Mouse (Mus musculus): ENCODE results near the gene Rab3c. TPM values are rescaled to one million over a fixed set of nuclear protein-coding genes. Genes with fewer than 3 reads are reported as not detected.

The Rab3c gene
- total and polyA plus RNA-seq, 3 experiments = not detected

DNA sequence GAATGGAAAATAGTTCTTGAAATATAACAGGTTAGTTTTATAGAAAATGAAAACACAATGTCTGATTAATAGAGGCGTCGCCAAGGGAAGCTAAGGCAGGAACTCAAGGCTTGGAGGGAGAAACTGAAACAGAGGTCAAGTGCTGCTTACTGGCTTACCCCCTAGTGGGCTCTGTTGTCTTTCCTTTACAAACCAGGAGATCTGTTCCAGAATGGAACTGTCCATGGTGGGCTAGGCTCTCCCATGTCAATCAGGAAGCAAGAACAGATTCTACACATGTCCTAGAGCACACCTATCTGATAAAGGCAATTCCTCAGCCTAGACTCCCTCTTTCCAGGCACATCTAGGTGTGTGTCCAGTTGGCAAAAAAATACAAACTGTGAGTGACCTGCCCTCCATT, 32.3 kb downstream of the Rab3c start:
- Histone ChIP-seq H3K27me3 (replicated peaks) (no peaks in the 10 kb centered on the region), H3K4me2 (ENCODE audit: insufficient read depth, low read depth, poor library complexity, severe bottlenecking) (no peak overlapping the region), H3K36me3 (replicated peaks in 1 of 2; ENCODE audit: control insufficient read depth in 1 of 2, insufficient read depth in 1 of 2, low read length in 1 of 2) (no peaks in the 10 kb centered on the region), H3K4me3 (replicated peaks in 1 of 3; ENCODE audit: low read depth in 2 of 3, low read length in 2 of 3, poor library complexity in 1 of 3) (no peak overlapping the region), H3K9ac (ENCODE audit: insufficient read depth, low read depth) (no peak overlapping the region), H3K9me3 (replicated peaks; ENCODE audit: low read length) (peaks cover 15% of the 10 kb centered on the region), H3K4me1 (ENCODE audit: control insufficient read depth in 1 of 2, insufficient read depth in 2 of 2) (no peaks in the 10 kb centered on the region), H3K79me2 (replicated peaks; ENCODE audit: control insufficient read depth, extremely low read depth, insufficient read depth, poor library complexity, severe bottlenecking) (no peaks in the 10 kb centered on the region), H3K27ac (ENCODE audit: insufficient read depth, low read depth) (no peak overlapping the region)
- TF ChIP-seq JUN (IDR thresholded peaks at IDR 0.05; ENCODE audit: insufficient read depth, low read depth, low read length) (no peak), CTCF (conservative IDR thresholded peaks at IDR 0.05 in 1 of 2, IDR thresholded peaks at IDR 0.05 in 1 of 2; ENCODE audit: low read depth in 2 of 2, low read length in 2 of 2) (no peak), ELF1 (IDR thresholded peaks at IDR 0.05; ENCODE audit: low read depth, low read length) (no peak)
- dilution Hi-C loops (cut with MboI; ENCODE audit: extremely low pct_ligation_motif_present, extremely low pct_unique_long_range_greater_than_20kb, low sequenced_read_pairs) (no loop called here), in situ Hi-C loops (cut with MboI; ENCODE audit: low pct_ligation_motif_present, low pct_unique_long_range_greater_than_20kb, low sequenced_read_pairs) (no loop called here)
- DNase-seq (ENCODE audit: extremely low read depth) = no peak

GRCm38 (mm10) chr13:110238970-110239369, 41.8 kb downstream of the Rab3c start:
- Histone ChIP-seq H3K9ac (ENCODE audit: insufficient read depth, low read depth) (no peak overlapping the region), H3K9me3 (replicated peaks; ENCODE audit: low read length) (peaks cover 14% of the 10 kb centered on the region)
- in situ Hi-C loops (cut with MboI; ENCODE audit: low pct_ligation_motif_present, low pct_unique_long_range_greater_than_20kb, low sequenced_read_pairs) = no loop called here

GRCm38 (mm10) chr13:110237209-110237935, 43.4 kb downstream of the Rab3c start:
- peaks cover 14% of the 10 kb centered on the region for H3K9me3 ChIP-seq (replicated peaks; ENCODE audit: low read length)
- dilution Hi-C loops (cut with MboI; ENCODE audit: extremely low pct_ligation_motif_present, extremely low pct_unique_long_range_greater_than_20kb, low sequenced_read_pairs) = no loop called here
- H3K27ac ChIP-seq (ENCODE audit: insufficient read depth, low read depth) = no peak overlapping the region
- H3K9ac ChIP-seq (ENCODE audit: insufficient read depth, low read depth) = no peak overlapping the region
- DNase-seq (ENCODE audit: extremely low read depth) = no peak
- H3K27me3 ChIP-seq (replicated peaks) = no peaks in the 10 kb centered on the region
- no peaks in the 10 kb centered on the region for H3K4me1 ChIP-seq (ENCODE audit: control insufficient read depth in 1 of 2, insufficient read depth in 2 of 2)
- H3K36me3 ChIP-seq (replicated peaks in 1 of 2; ENCODE audit: control insufficient read depth in 1 of 2, insufficient read depth in 1 of 2, low read length in 1 of 2) = no peaks in the 10 kb centered on the region
- no peak overlapping the region for H3K4me3 ChIP-seq (replicated peaks in 1 of 3; ENCODE audit: low read depth in 2 of 3, low read length in 2 of 3, poor library complexity in 1 of 3)
- no peaks in the 10 kb centered on the region for H3K79me2 ChIP-seq (replicated peaks; ENCODE audit: control insufficient read depth, extremely low read depth, insufficient read depth, poor library complexity, severe bottlenecking)
- in situ Hi-C loops (cut with MboI; ENCODE audit: low pct_ligation_motif_present, low pct_unique_long_range_greater_than_20kb, low sequenced_read_pairs) = no loop called here
- no peak overlapping the region for H3K4me2 ChIP-seq (ENCODE audit: insufficient read depth, low read depth, poor library complexity, severe bottlenecking)
- TF ChIP-seq MXI1 (IDR thresholded peaks at IDR 0.05; ENCODE audit: low read depth, low read length) = no peak
- TF ChIP-seq CHD1 (IDR thresholded peaks at IDR 0.05; ENCODE audit: low read depth, low read length) = no peak
- no peak for TF ChIP-seq MAZ (IDR thresholded peaks at IDR 0.05; ENCODE audit: low read depth, low read length)
- no peak for TF ChIP-seq ZMIZ1 (IDR thresholded peaks at IDR 0.05; ENCODE audit: low read depth, low read length)
- TF ChIP-seq NELFE (IDR thresholded peaks at IDR 0.05; ENCODE audit: low read depth, low read length) = no peak
- no peak for TF ChIP-seq ZC3H11A (IDR thresholded peaks at IDR 0.05; ENCODE audit: low read depth, low read length)
- TF ChIP-seq RAD21 (IDR thresholded peaks at IDR 0.05; ENCODE audit: low read depth, low read length) = no peak
- TF ChIP-seq ELF1 (IDR thresholded peaks at IDR 0.05; ENCODE audit: low read depth, low read length) = no peak
- no peak for TF ChIP-seq JUND (conservative IDR thresholded peaks at IDR 0.05; ENCODE audit: low read depth, low read length)
- no peak for TF ChIP-seq SMC3 (IDR thresholded peaks at IDR 0.05; ENCODE audit: low read depth, low read length)
- TF ChIP-seq SIN3A (IDR thresholded peaks at IDR 0.05; ENCODE audit: low read length) = no peak
- TF ChIP-seq CHD2 (IDR thresholded peaks at IDR 0.05; ENCODE audit: low read length) = no peak
- no peak for TF ChIP-seq IRF4 (IDR thresholded peaks at IDR 0.05; ENCODE audit: low read depth, low read length)
- TF ChIP-seq ETS1 (conservative IDR thresholded peaks at IDR 0.05; ENCODE audit: low read depth, low read length) = no peak

More at GRCm38 (mm10) chr13:110238970-110239369, 41.8 kb downstream of the Rab3c start:
- H3K27me3 ChIP-seq (replicated peaks) = no peaks in the 10 kb centered on the region
- H3K4me3 ChIP-seq (replicated peaks in 1 of 3; ENCODE audit: low read depth in 2 of 3, low read length in 2 of 3, poor library complexity in 1 of 3) = no peak overlapping the region
- H3K4me2 ChIP-seq (ENCODE audit: insufficient read depth, low read depth, poor library complexity, severe bottlenecking) = no peak overlapping the region
- no peaks in the 10 kb centered on the region for H3K4me1 ChIP-seq (ENCODE audit: control insufficient read depth in 1 of 2, insufficient read depth in 2 of 2)
- no peaks in the 10 kb centered on the region for H3K36me3 ChIP-seq (replicated peaks in 1 of 2; ENCODE audit: control insufficient read depth in 1 of 2, insufficient read depth in 1 of 2, low read length in 1 of 2)
- DNase-seq (ENCODE audit: extremely low read depth) = no peak
- H3K79me2 ChIP-seq (replicated peaks; ENCODE audit: control insufficient read depth, extremely low read depth, insufficient read depth, poor library complexity, severe bottlenecking) = no peaks in the 10 kb centered on the region
- dilution Hi-C loops (cut with MboI; ENCODE audit: extremely low pct_ligation_motif_present, extremely low pct_unique_long_range_greater_than_20kb, low sequenced_read_pairs) = no loop called here
- no peak overlapping the region for H3K27ac ChIP-seq (ENCODE audit: insufficient read depth, low read depth)
- no peak for TF ChIP-seq JUND (conservative IDR thresholded peaks at IDR 0.05; ENCODE audit: low read depth, low read length)
- no peak for TF ChIP-seq NRF1 (IDR thresholded peaks at IDR 0.05; ENCODE audit: low read depth, low read length)
- no peak for TF ChIP-seq ZC3H11A (IDR thresholded peaks at IDR 0.05; ENCODE audit: low read depth, low read length)
- no peak for TF ChIP-seq MXI1 (IDR thresholded peaks at IDR 0.05; ENCODE audit: low read depth, low read length)
- TF ChIP-seq CHD1 (IDR thresholded peaks at IDR 0.05; ENCODE audit: low read depth, low read length) = no peak
- no peak for TF ChIP-seq USF1 (IDR thresholded peaks at IDR 0.05; ENCODE audit: low read depth, low read length)
- TF ChIP-seq MAX (IDR thresholded peaks at IDR 0.05; ENCODE audit: low read length) = no peak
- TF ChIP-seq ETS1 (conservative IDR thresholded peaks at IDR 0.05; ENCODE audit: low read depth, low read length) = no peak
- no peak for TF ChIP-seq CTCF (conservative IDR thresholded peaks at IDR 0.05 in 1 of 2, IDR thresholded peaks at IDR 0.05 in 1 of 2; ENCODE audit: low read depth in 2 of 2, low read length in 2 of 2)
- no peak for TF ChIP-seq E2F4 (IDR thresholded peaks at IDR 0.05; ENCODE audit: insufficient replicate concordance, low read depth, low read length)
- TF ChIP-seq MYC (IDR thresholded peaks at IDR 0.05; ENCODE audit: low read depth, low read length) = no peak
- TF ChIP-seq POLR2A (IDR thresholded peaks at IDR 0.05; ENCODE audit: low read depth, low read length) = no peak
- TF ChIP-seq ZNF384 (IDR thresholded peaks at IDR 0.05; ENCODE audit: low read depth, low read length) = no peak
- TF ChIP-seq TBP (conservative IDR thresholded peaks at IDR 0.05; ENCODE audit: low read depth, low read length) = no peak
- TF ChIP-seq EP300 (IDR thresholded peaks at IDR 0.05; ENCODE audit: low read length) = no peak
- no peak for TF ChIP-seq MAFK (IDR thresholded peaks at IDR 0.05; ENCODE audit: insufficient replicate concordance, low read length)
- no peak for TF ChIP-seq GABPA (IDR thresholded peaks at IDR 0.05; ENCODE audit: insufficient replicate concordance, low read depth, low read length)
- no peak for TF ChIP-seq RAD21 (IDR thresholded peaks at IDR 0.05; ENCODE audit: low read depth, low read length)
- TF ChIP-seq USF2 (conservative IDR thresholded peaks at IDR 0.05; ENCODE audit: low read depth, low read length) = no peak
